Mouse (Mus musculus) heart, adult 9 months (tissue): ENCODE measurements at regions not wholly inside any gene's neighbourhood (a gene's known extent, or its start where the extent isn't known, plus 50 kb on each side); places are given as distances from the start of the nearest gene placed in this dataset.

Experiments
- DNase-seq, 2 experiments: peaks; one replicate each; pipeline ENCODE4 v3.0.0; 2022; ENCODE audit warnings: low spot score in 2 of 2

DNA sequence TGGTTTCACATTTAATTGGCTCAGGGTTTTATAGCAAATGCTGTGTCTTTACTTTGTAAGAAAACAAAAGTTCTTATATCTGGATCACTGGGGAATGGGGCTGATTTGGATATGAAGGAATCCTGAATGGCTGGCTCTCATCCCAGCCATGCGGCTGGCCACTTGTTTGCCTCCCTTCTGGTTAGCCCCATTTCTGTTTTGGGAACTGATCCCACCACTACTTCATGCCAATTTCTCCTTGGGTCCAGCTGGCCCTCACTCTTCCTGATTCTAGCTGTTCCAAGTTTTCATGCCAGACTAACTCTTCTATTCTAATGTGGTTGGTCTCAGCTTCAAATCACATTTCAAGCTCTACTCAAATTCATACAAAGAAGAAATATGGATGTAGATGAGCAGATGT lies 5319.6 kb downstream of the 9330182O14Rik start:
- peak; percentile 35 to 36 for DNase-seq

DNA sequence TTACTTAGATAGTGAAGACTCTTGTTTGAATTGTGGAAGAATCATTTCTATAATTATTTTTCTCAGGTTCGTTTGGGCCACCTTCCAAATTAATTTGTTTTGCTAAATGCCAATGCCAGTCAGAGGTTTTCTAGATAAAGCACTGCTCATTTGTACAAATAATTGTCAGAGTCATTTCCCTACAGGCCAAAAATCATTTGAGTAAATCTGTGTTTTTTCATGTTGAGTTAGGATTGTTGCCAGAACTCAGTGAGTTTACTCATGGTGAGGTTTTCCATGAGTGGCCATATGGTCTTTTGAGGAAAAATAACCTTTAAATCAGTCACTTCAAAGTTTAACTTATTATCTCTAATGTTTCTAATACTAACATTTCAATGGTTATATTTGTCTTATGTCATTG lies 5336.3 kb downstream of the 9330182O14Rik start:
- no peak for DNase-seq

DNA sequence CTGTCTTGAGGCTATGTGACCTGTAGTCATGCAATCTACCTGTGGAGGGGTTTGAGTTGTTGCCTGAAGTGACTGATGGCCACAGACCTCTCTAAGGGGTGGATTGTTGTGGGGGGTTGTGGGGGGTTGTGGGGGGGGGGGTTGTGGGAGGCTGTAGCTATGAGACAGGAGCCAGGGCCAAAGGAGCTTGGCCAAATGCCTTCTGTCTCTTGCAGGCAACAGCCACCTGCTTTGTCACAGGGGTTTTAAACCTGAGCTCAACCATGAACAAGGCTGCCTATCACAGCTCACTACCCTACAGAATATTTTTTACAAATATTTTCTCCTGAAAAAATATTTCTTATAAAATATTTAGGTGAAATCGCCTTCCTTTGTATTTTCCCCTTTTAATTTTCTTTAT lies 5339.0 kb downstream of the 9330182O14Rik start:
- DNase-seq: no peak

DNA sequence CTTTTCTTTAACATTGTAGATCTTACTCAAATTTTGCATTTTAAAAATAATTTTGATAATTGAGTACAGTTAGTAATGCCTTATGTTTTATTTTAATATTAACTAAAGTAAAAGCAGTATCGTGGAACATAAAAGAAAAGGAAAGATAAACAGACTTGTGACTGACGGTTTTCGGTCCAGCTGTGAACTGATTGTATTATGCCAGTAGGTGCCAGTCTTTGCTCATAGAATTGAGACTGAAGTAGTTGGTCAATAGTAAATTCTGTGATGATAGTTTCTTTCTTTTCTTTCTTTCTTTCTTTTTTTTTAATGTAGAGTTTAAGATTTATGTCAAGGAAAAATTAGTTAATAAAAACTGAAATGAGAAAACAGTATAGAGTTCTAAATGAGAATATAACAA lies 5376.1 kb downstream of the 9330182O14Rik start:
- DNase-seq: no peak
